Mouse (Mus musculus) embryonic facial prominence, embryonic 15.5 days (tissue): ENCODE data around the gene BC037034. TPM values are rescaled to one million over a fixed set of nuclear protein-coding genes. Genes with fewer than 3 reads are reported as not detected.

Experiments used
- polyA plus RNA-seq: library from polyadenylated mRNA; unstranded; fragments of >200 nt; fragmentation: Nextera tagmentation; extraction: Ambion mirVana; gene quantifications from 2 replicates; pipeline ENCODE4 v1.2.1, GENCODE M21; 2015

Gene BC037034
- polyA plus RNA-seq, 1 experiment from 2014 or later: 7.7 TPM

Other genes with a start within 250 kb of the BC037034 start
- gene Smok3a, start 242.8 kb downstream of the BC037034 start, polyA plus RNA-seq: not detected in 2 replicates
- not detected in 2 replicates for gene Smok3b, start 242.6 kb downstream of the BC037034 start, polyA plus RNA-seq
- gene Smok3c, start 210.8 kb downstream of the BC037034 start, polyA plus RNA-seq: not detected in 2 replicates
- 16.5 and 17.8 TPM in 2 replicates for gene Zkscan1, start 178.9 kb downstream of the BC037034 start, polyA plus RNA-seq
- 54.0 and 58.1 TPM in 2 replicates for gene Zscan21, start 147.1 kb downstream of the BC037034 start, polyA plus RNA-seq
- gene Zfp113, start 108.3 kb downstream of the BC037034 start, polyA plus RNA-seq: 17.4 and 19.9 TPM in 2 replicates
- gene Cops6, start 103.0 kb downstream of the BC037034 start, polyA plus RNA-seq: 303 and 321 TPM in 2 replicates
- 26.9 and 27.4 TPM in 2 replicates for gene Ap4m1, start 92.0 kb downstream of the BC037034 start, polyA plus RNA-seq
- gene Mcm7, start 91.6 kb downstream of the BC037034 start, polyA plus RNA-seq: 141 and 142 TPM in 2 replicates
- 77.2 and 87.7 TPM in 2 replicates for gene Taf6, start 76.6 kb downstream of the BC037034 start, polyA plus RNA-seq
- gene Cnpy4, start 76.5 kb downstream of the BC037034 start, polyA plus RNA-seq: 61.1 and 65.6 TPM in 2 replicates
- 8.5 and 8.6 TPM in 2 replicates for gene Mblac1, start 69.7 kb downstream of the BC037034 start, polyA plus RNA-seq
- not detected in 2 replicates for gene Nxpe5, start 38.1 kb downstream of the BC037034 start, polyA plus RNA-seq
- gene Lamtor4, start 8.6 kb downstream of the BC037034 start, polyA plus RNA-seq: 72.6 and 72.7 TPM in 2 replicates
- gene Gal3st4, start 8.8 kb upstream of the BC037034 start, polyA plus RNA-seq: 2.9 and 3.1 TPM in 2 replicates
- 0.12 and 0.13 TPM in 2 replicates for gene Gm43720, start 15.9 kb upstream of the BC037034 start, polyA plus RNA-seq
- gene Gpc2, start 16.0 kb upstream of the BC037034 start, polyA plus RNA-seq: 24.7 and 30.0 TPM in 2 replicates
- 4.9 and 5.2 TPM in 2 replicates for gene Stag3, start 16.2 kb upstream of the BC037034 start, polyA plus RNA-seq
- gene Pvrig, start 77.9 kb upstream of the BC037034 start, polyA plus RNA-seq: 0.21 TPM in 1 of 2 replicates, not detected in the other
- gene Zfp157, start 177.4 kb upstream of the BC037034 start, polyA plus RNA-seq: 34.8 and 40.3 TPM in 2 replicates